Mouse (Mus musculus): ENCODE results near the gene Vmn2r91. TPM values are rescaled to one million over a fixed set of nuclear protein-coding genes. Genes with fewer than 3 reads are reported as not detected.
"Not testable (repeated sequence)": the region's sequence is repeated elsewhere in the genome, so short reads cannot be mapped to it uniquely, and the experiment has no call there.

Vmn2r91 gene
- not detected in 2 replicates for polyA plus RNA-seq (2015; fragmentation: Nextera tagmentation; extraction: Ambion mirVana)

- not testable (repeated sequence) for H3K4me1 ChIP-seq; H3K9me3 ChIP-seq; H3K9ac ChIP-seq (replicated peaks); H3K27ac ChIP-seq (replicated peaks); H3K4me3 ChIP-seq; H3K27me3 ChIP-seq; H3K4me2 ChIP-seq (replicated peaks); ATAC-seq (replicated peaks); H3K36me3 ChIP-seq
These were observed at the start of gene Vmn2r91 for GRCm38 (mm10) chr17:18084716-18085115. Gene Vmn2r91 (plus strand): TSS chr17:18085016.

- H3K36me3 ChIP-seq: no peaks in the 10 kb centered on the region
- H3K4me1 ChIP-seq: no peaks in the 10 kb centered on the region
- 50% methylated on average over 2 of the region's 2 CpGs for WGBS
- H3K9ac ChIP-seq (replicated peaks): no peak within 1 kb of the TSS
- no peak within 1 kb of the TSS for H3K4me2 ChIP-seq (replicated peaks)
- 0 out of 2 replicates have a peak, but pooled peaks cover 4% of the 10 kb centered on the region for H3K9me3 ChIP-seq
- no peak within 1 kb of the TSS for H3K27ac ChIP-seq (replicated peaks)
- no peak within 1 kb of the TSS for H3K4me3 ChIP-seq
- ATAC-seq (replicated peaks): no peak
- no peaks in the 10 kb centered on the region for H3K27me3 ChIP-seq
These were observed 35.7 kb upstream of the Vmn2r91 start, which contains the start of gene Vmn2r124 for GRCm38 (mm10) chr17:18049124-18049523. Gene Vmn2r124 (plus strand): TSS chr17:18049424.

DNA sequence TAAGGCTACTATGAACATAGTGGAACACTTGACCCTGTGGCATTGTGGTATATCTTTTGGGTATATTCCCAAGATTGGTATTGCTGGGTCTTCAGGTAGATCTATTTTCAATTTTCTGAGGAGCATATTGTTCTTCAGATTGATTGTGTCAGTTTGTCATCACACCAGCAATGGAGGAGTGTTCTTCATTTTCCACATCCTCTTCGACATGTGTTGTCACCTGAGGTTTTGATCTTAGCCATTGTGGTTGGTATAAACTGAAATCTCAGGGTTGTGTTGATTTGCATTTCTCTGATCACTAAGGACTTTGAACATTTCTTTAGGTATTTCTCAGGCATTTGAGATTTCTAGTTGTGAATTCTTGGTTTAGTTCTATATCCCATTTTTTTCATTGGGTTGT, 10.8 kb downstream of the Vmn2r91 start:
- H3K4me3 ChIP-seq; H3K4me1 ChIP-seq; H3K27me3 ChIP-seq; H3K4me2 ChIP-seq (replicated peaks); H3K9me3 ChIP-seq; H3K27ac ChIP-seq (replicated peaks); H3K36me3 ChIP-seq; H3K9ac ChIP-seq (replicated peaks); ATAC-seq (replicated peaks): not testable (repeated sequence)
- 60% methylated on average over 1 of the region's 1 CpGs for WGBS

DNA sequence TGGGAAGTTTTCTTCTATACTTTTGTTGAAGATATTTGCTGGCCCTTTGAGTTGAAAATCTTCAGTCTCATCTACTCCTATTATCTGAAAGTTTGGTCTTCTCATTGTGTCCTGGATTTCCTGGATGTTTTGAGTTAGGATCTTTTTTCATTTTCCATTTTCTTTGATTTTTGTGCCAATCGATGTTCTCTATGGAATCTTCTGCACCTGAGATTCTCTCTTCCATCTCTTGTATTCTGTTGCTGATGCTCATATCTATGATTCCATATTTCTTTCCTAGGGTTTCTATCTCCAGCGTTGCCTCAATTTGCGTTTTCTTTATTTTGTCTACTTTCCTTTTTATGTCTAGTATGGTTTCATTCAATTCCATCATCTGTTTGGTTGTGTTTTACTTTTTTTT, 17.4 kb downstream of the Vmn2r91 start:
- not testable (repeated sequence) for ATAC-seq (replicated peaks); H3K9me3 ChIP-seq; H3K9ac ChIP-seq (replicated peaks); H3K27ac ChIP-seq (replicated peaks); H3K36me3 ChIP-seq; H3K4me2 ChIP-seq (replicated peaks); H3K4me3 ChIP-seq; H3K4me1 ChIP-seq; H3K27me3 ChIP-seq
- 93% methylated on average over 3 of the region's 3 CpGs for WGBS

DNA sequence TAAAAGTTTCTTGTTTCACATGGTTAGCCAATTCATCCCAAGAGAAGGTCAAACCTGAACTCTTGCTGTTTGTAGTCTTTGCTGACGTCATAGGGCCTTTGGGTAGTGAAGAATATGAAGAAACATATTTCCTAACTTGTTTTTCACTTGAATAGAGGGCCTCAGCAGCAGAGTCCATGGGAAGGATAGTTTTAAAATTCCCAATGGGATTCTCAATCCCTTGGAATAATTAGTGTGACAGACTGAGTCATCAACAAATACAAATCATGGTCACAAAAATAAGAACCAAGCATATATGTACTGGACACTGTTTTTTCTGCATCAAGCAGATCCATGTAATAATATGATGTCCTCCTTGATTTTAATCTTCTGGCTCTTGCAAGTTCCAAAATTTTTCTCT, 66.8 kb downstream of the Vmn2r91 start, which contains the start of gene Vmn2r92:
Gene Vmn2r92 (plus strand): TSS at position 301 of the 400 bp plus-strand sequence.
- not testable (repeated sequence) for H3K27me3 ChIP-seq; H3K4me1 ChIP-seq; H3K27ac ChIP-seq (replicated peaks); H3K9me3 ChIP-seq; H3K9ac ChIP-seq (replicated peaks); H3K4me3 ChIP-seq; H3K36me3 ChIP-seq; ATAC-seq (replicated peaks); H3K4me2 ChIP-seq (replicated peaks)
- WGBS: 76% methylated on average over 1 of the region's 1 CpGs

DNA sequence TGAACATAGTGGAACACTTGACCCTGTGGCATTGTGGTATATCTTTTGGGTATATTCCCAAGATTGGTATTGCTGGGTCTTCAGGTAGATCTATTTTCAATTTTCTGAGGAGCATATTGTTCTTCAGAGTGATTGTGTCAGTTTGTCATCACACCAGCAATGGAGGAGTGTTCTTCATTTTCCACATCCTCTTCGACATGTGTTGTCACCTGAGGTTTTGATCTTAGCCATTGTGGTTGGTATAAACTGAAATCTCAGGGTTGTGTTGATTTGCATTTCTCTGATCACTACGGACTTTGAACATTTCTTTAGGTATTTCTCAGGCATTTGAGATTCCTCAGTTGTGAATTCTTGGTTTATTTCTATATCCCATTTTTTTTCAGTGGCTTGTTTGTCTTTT, 76.4 kb downstream of the Vmn2r91 start:
- H3K4me1 ChIP-seq; ATAC-seq (replicated peaks); H3K27me3 ChIP-seq; H3K27ac ChIP-seq (replicated peaks); H3K4me3 ChIP-seq; H3K9me3 ChIP-seq; H3K36me3 ChIP-seq; H3K4me2 ChIP-seq (replicated peaks); H3K9ac ChIP-seq (replicated peaks): not testable (repeated sequence)
- 73% methylated on average over 2 of the region's 2 CpGs for WGBS

Other genes with a start within 250 kb of the Vmn2r91 start
- gene Has1, start 229.8 kb upstream of the Vmn2r91 start, polyA plus RNA-seq (2015; fragmentation: Nextera tagmentation; extraction: Ambion mirVana): 0.64 and 0.71 TPM in 2 replicates
- gene Fpr1, start 201.1 kb upstream of the Vmn2r91 start, polyA plus RNA-seq (2015; fragmentation: Nextera tagmentation; extraction: Ambion mirVana): not detected in 2 replicates
- gene Fpr2, start 197.2 kb upstream of the Vmn2r91 start, polyA plus RNA-seq (2015; fragmentation: Nextera tagmentation; extraction: Ambion mirVana): not detected in 2 replicates
- not detected in 2 replicates for gene Fpr3, start 197.2 kb upstream of the Vmn2r91 start, polyA plus RNA-seq (2015; fragmentation: Nextera tagmentation; extraction: Ambion mirVana)
- gene Fpr-rs4, start 63.3 kb upstream of the Vmn2r91 start, polyA plus RNA-seq (2015; fragmentation: Nextera tagmentation; extraction: Ambion mirVana): not detected in 2 replicates
- gene Vmn2r124, start 35.6 kb upstream of the Vmn2r91 start, polyA plus RNA-seq (2015; fragmentation: Nextera tagmentation; extraction: Ambion mirVana): not detected in 2 replicates
- not detected in 2 replicates for gene Vmn2r92, start 66.9 kb downstream of the Vmn2r91 start, polyA plus RNA-seq (2015; fragmentation: Nextera tagmentation; extraction: Ambion mirVana)
- not detected in 2 replicates for gene Vmn2r94, start 192.7 kb downstream of the Vmn2r91 start, polyA plus RNA-seq (2015; fragmentation: Nextera tagmentation; extraction: Ambion mirVana)
- not detected in 2 replicates for gene Vmn2r93, start 213.1 kb downstream of the Vmn2r91 start, polyA plus RNA-seq (2015; fragmentation: Nextera tagmentation; extraction: Ambion mirVana)

Measured in forebrain, embryonic 15.5 days (tissue).